Mouse (Mus musculus) intestine, embryonic 16.5 days (tissue): ENCODE data around the gene Lpar1. TPM values are rescaled to one million over a fixed set of nuclear protein-coding genes. Genes with fewer than 3 reads are reported as not detected.

Experiments used
- ATAC-seq: fragments of 200-750 bp; cut with Nextera tagmentation; 2 replicates; pipeline ENCODE4 v1.8.0; 2017; ENCODE audit warnings: moderate TSS enrichment, moderate library complexity
- H3K27ac ChIP-seq: fragments of 300-500 bp; sonication (generic); 2 replicates; pipeline ENCODE4 v1.5.1; 2014; ENCODE audit warnings: mild to moderate bottlenecking, low read length
- H3K27me3 ChIP-seq: fragments of 300-500 bp; sonication (generic); replicated peaks from 2 replicates; pipeline ENCODE4 v1.6.1; 2014; ENCODE audit warnings: low read length, control low read depth, mixed read lengths; ENCODE audit not compliant: control insufficient read depth, insufficient read depth
- H3K36me3 ChIP-seq: fragments of 300-500 bp; sonication (generic); 2 replicates; pipeline ENCODE4 v1.6.1; 2014; ENCODE audit warnings: low read length, control low read depth; ENCODE audit not compliant: control insufficient read depth, insufficient read depth
- H3K4me1 ChIP-seq: fragments of 300-500 bp; sonication (generic); 2 replicates; pipeline ENCODE4 v1.6.1; 2014; ENCODE audit warnings: low read length, control low read depth, mixed read lengths; ENCODE audit not compliant: control insufficient read depth, insufficient read depth
- H3K4me2 ChIP-seq: fragments of 300-500 bp; sonication (generic); 2 replicates; pipeline ENCODE4 v1.6.1; 2014; ENCODE audit warnings: low read depth, low read length, control low read depth
- H3K4me3 ChIP-seq: fragments of 300-500 bp; sonication (generic); 2 replicates; pipeline ENCODE4 v1.5.1; 2014; ENCODE audit warnings: mild to moderate bottlenecking, low read length
- H3K9ac ChIP-seq: fragments of 300-500 bp; sonication (generic); 2 replicates; pipeline ENCODE4 v1.6.1; 2014; ENCODE audit warnings: low read depth, low read length
- H3K9me3 ChIP-seq: fragments of 300-500 bp; sonication (generic); 2 replicates; pipeline ENCODE4 v1.6.1; 2016; ENCODE audit warnings: low read length, control low read depth; ENCODE audit not compliant: control insufficient read depth
- WGBS: fragments of 180-500 bp; shearing (Covaris S2); extraction: QIAGEN DNeasy Blood & Tissue Kit; methylation state at CpG from one replicate; pipeline ENCODE4 v1.1.7; 2014; 5-methylcytosine and 5-hydroxymethylcytosine counted together
- polyA plus RNA-seq: library from polyadenylated mRNA; unstranded; fragments of >200 nt; fragmentation: Nextera tagmentation; extraction: Ambion mirVana; gene quantifications from 2 replicates; pipeline ENCODE4 v1.2.1, GENCODE M21; 2015

The Lpar1 gene
- polyA plus RNA-seq, 1 experiment from 2014 or later, result 54.1 TPM

GRCm38 (mm10) chr4:58572446-58572845 is 18.7 kb upstream of the Lpar1 start:
- Histone ChIP-seq H3K9me3 (no peaks in the 10 kb centered on the region), H3K4me2 (no peak overlapping the region), H3K27me3 (no peaks in the 10 kb centered on the region), H3K4me3 (no peak overlapping the region), H3K9ac (no peak overlapping the region), H3K27ac (no peak overlapping the region), H3K4me1 (no peaks in the 10 kb centered on the region), H3K36me3 (no peaks in the 10 kb centered on the region)
- no peak for ATAC-seq
- WGBS, result 73% methylated on average over 2 of the region's 2 CpGs

GRCm38 (mm10) chr4:58571661-58572060 is 18.0 kb upstream of the Lpar1 start:
- ATAC-seq, result no peak
- Histone ChIP-seq H3K9ac (no peak overlapping the region), H3K4me3 (no peak overlapping the region), H3K9me3 (no peaks in the 10 kb centered on the region), H3K4me1 (no peaks in the 10 kb centered on the region), H3K27ac (no peak overlapping the region), H3K36me3 (no peaks in the 10 kb centered on the region), H3K4me2 (no peak overlapping the region), H3K27me3 (no peaks in the 10 kb centered on the region)
- WGBS, result 32% methylated on average over 3 of the region's 3 CpGs

GRCm38 (mm10) chr4:58571232-58571631 is 17.5 kb upstream of the Lpar1 start:
- no peaks in the 10 kb centered on the region for H3K9me3 ChIP-seq
- H3K27me3 ChIP-seq, result no peaks in the 10 kb centered on the region
- 49% methylated on average over 1 of the region's 1 CpGs for WGBS
- no peak overlapping the region for H3K9ac ChIP-seq
- H3K4me1 ChIP-seq, result no peaks in the 10 kb centered on the region
- no peak overlapping the region for H3K4me3 ChIP-seq
- H3K27ac ChIP-seq, result no peak overlapping the region
- ATAC-seq, result no peak
- no peaks in the 10 kb centered on the region for H3K36me3 ChIP-seq
- no peak overlapping the region for H3K4me2 ChIP-seq

GRCm38 (mm10) chr4:58568486-58568885 is 14.8 kb upstream of the Lpar1 start:
- WGBS, result 70% methylated on average over 8 of the region's 8 CpGs
- H3K27me3 ChIP-seq, result no peaks in the 10 kb centered on the region

GRCm38 (mm10) chr4:58562776-58563175 is 9.1 kb upstream of the Lpar1 start:
- H3K27ac ChIP-seq, result no peak overlapping the region
- no peaks in the 10 kb centered on the region for H3K4me1 ChIP-seq
- H3K9me3 ChIP-seq, result no peaks in the 10 kb centered on the region
- no peak overlapping the region for H3K9ac ChIP-seq
- no peak overlapping the region for H3K4me2 ChIP-seq
- H3K4me3 ChIP-seq, result no peak overlapping the region
- WGBS, result 69% methylated on average over 1 of the region's 1 CpGs
- H3K27me3 ChIP-seq, result no peaks in the 10 kb centered on the region
- no peaks in the 10 kb centered on the region for H3K36me3 ChIP-seq
- no peak for ATAC-seq

More at GRCm38 (mm10) chr4:58568486-58568885, 14.8 kb upstream of the Lpar1 start:
- Histone ChIP-seq H3K4me3 (no peak overlapping the region), H3K27ac (no peak overlapping the region), H3K4me1 (no peaks in the 10 kb centered on the region), H3K36me3 (no peaks in the 10 kb centered on the region), H3K4me2 (no peak overlapping the region), H3K9me3 (no peaks in the 10 kb centered on the region), H3K9ac (no peak overlapping the region)
- no peak for ATAC-seq

DNA sequence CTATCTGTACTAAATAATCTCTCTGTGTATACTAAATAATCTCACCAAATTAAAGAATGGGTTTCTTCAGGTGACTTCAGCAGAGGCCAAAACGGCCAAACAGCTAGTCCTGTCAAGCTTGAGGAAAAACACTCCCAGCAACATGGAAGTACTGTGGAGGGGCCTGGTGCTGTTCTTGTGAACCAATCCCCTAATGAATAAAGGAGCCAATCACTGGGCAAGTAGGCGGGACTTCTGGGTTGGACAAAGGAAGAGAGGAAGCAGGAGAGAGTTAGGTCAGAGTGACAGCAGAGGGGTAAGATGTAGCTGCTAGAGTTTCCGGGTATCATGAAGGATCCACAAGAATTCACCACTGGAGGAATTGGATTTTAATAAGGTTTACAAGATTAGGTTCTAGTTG is 3.3 kb upstream of the Lpar1 start:
- no peak for ATAC-seq
- no peaks in the 10 kb centered on the region for H3K36me3 ChIP-seq
- H3K9me3 ChIP-seq, result no peaks in the 10 kb centered on the region
- peaks cover 6% of the 10 kb centered on the region; the same call in 1 of the 2 replicates for H3K4me1 ChIP-seq
- no peaks in the 10 kb centered on the region for H3K27me3 ChIP-seq
- no peak overlapping the region for H3K27ac ChIP-seq
- H3K4me3 ChIP-seq, result no peak overlapping the region
- H3K9ac ChIP-seq, result no peak overlapping the region
- 66% methylated on average over 3 of the region's 3 CpGs for WGBS
- H3K4me2 ChIP-seq, result no peak overlapping the region

GRCm38 (mm10) chr4:58554359-58554838 is 701 bp upstream of the Lpar1 start:
- no peak; the same call in 1 of the 2 replicates for ATAC-seq
- Histone ChIP-seq H3K9me3 (no peaks in the 10 kb centered on the region), H3K36me3 (no peaks in the 10 kb centered on the region), H3K4me2 (peak overlapping the region; percentile 79), H3K9ac (peak overlapping the region; percentile 91), H3K27me3 (no peaks in the 10 kb centered on the region), H3K4me1 (peaks cover 15% of the 10 kb centered on the region; the same call in 1 of the 2 replicates), H3K4me3 (peak overlapping the region; percentile 79), H3K27ac (peak overlapping the region; percentile 94)
- 44% methylated on average over 10 of the region's 10 CpGs for WGBS

DNA sequence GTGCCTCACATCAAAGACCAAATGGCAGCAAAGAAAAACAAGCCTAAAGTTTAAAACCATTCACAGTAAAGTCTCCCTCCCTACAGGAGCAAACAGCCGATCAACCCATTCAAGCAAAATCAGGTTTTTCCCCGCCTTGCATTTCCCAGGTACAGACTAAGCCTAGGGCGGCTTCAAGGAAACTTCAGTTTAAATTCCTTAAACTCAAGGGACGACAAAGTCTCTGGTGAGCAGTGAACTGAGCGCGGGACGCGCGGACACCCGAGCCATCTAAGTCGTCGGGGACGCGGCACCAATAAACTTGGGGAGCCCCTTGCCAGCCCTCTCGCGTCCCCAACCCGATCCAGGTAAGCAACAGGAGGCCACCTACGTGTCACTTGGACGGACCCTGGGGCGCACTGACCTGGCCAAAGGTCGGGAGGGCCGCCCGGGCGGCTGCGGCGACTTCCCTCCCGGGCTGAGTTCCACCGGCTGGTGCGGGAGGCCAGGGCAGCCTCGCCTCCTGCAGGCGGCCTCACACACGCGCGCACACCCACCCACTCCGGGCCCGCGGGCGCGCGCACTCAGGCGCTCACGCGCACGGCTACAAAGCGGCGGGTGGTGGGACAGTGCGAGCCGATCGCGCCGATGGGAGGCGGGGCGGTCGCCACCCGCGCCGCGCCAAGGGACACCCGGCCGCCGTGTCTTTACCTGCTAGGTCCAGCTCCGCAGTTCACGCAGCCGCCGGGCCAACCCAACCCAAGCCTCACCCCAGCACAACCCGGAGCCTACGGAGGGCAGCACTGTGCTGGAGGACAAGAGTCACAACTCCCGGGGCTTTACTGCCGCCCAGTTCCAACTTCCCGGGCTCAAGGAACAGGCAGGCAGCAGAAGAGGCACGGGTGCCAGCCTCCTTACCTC is 717 bp downstream of the Lpar1 start:
- Histone ChIP-seq H3K4me3 (peak overlapping the region; percentile 79), H3K36me3 (no peaks in the 10 kb centered on the region), H3K27ac (peak overlapping the region; percentile 94), H3K4me1 (peaks cover 17% of the 10 kb centered on the region; the same call in 1 of the 2 replicates), H3K9ac (peak overlapping the region; percentile 91), H3K27me3 (no peaks in the 10 kb centered on the region), H3K9me3 (no peaks in the 10 kb centered on the region), H3K4me2 (peak overlapping the region; percentile 79)
- ATAC-seq, result peak; percentile 90
- under 1% methylated on average over 71 of the region's 71 CpGs for WGBS

DNA sequence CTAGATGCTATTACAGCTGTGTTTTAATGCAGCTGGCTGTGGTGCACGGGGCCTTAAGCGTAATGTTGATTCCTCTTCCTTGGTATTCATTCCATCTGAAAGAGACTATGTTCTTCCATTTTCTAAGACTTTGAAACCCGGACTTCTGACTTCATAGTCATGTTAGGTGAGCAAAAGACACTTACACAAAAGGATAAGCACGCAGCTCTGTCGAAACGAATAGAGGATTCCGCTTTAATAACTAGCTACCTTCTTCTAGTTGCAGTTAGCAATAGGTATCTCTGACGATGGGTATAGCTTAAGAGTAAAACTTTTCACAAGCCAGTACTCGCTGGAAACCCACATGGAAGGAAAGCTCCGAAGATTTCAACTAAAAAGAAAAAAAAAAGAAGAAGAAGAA is 1.5 kb downstream of the Lpar1 start:
- Histone ChIP-seq H3K27ac (peak overlapping the region; percentile 94), H3K9me3 (no peaks in the 10 kb centered on the region), H3K9ac (peak overlapping the region; percentile 91), H3K4me3 (peak overlapping the region; percentile 79), H3K27me3 (no peaks in the 10 kb centered on the region), H3K4me1 (peaks cover 24% of the 10 kb centered on the region), H3K4me2 (peak overlapping the region; percentile 79), H3K36me3 (no peaks in the 10 kb centered on the region)
- WGBS, result 8% methylated on average over 10 of the region's 10 CpGs
- ATAC-seq, result no peak
